Mouse (Mus musculus): ENCODE measurements at regions not wholly inside any gene's neighbourhood (a gene's known extent, or its start where the extent isn't known, plus 50 kb on each side); places are given as distances from the start of the nearest gene placed in this dataset.

- no peaks in the 10 kb centered on the region for H3K36me3 ChIP-seq (ENCODE audit: control insufficient read depth in 1 of 2, insufficient read depth in 2 of 2, low read length in 2 of 2)
- no peak for TF ChIP-seq HCFC1 (IDR thresholded peaks at IDR 0.05; ENCODE audit: low read depth, low read length)
- TF ChIP-seq ETS1 (IDR thresholded peaks at IDR 0.05; ENCODE audit: low read depth, low read length), result no peak
- TF ChIP-seq MYC (IDR thresholded peaks at IDR 0.05; ENCODE audit: low read depth, low read length), result no peak
- no peak for TF ChIP-seq USF2 (IDR thresholded peaks at IDR 0.05; ENCODE audit: borderline replicate concordance in 1 of 2, insufficient read depth in 1 of 2, low read depth in 1 of 2, low read length in 2 of 2)
- no peak for TF ChIP-seq ZC3H11A (IDR thresholded peaks at IDR 0.05; ENCODE audit: low read depth, low read length)
- TF ChIP-seq POLR2A (IDR thresholded peaks at IDR 0.05; ENCODE audit: control insufficient read depth in 1 of 2, insufficient read depth in 1 of 2, low read depth in 1 of 2, low read length in 2 of 2, poor library complexity in 1 of 2), result no peak
- no peak for TF ChIP-seq ELF1 (IDR thresholded peaks at IDR 0.05; ENCODE audit: low read depth, low read length)
- no peak for TF ChIP-seq RAD21 (IDR thresholded peaks at IDR 0.05; ENCODE audit: low read depth, low read length)
- H3K4me3 ChIP-seq (ENCODE audit: control insufficient read depth in 1 of 2, insufficient read depth in 1 of 2, low read depth in 2 of 2, low read length in 2 of 2), result no peak overlapping the region
- H3K27me3 ChIP-seq (ENCODE audit: control insufficient read depth in 1 of 2, insufficient read depth in 2 of 2, low read length in 2 of 2), result no peaks in the 10 kb centered on the region
- no peaks in the 10 kb centered on the region for H3K9me3 ChIP-seq (replicated peaks; ENCODE audit: insufficient read depth, low read length)
- DNase-seq (ENCODE audit: low read depth, low spot score), result no peak
- no peak overlapping the region for H3K9ac ChIP-seq (ENCODE audit: control insufficient read depth, low read depth, low read length, poor library complexity, severe bottlenecking)
- H3K27ac ChIP-seq (ENCODE audit: control insufficient read depth, low read depth, low read length), result no peak overlapping the region
- H3K79me2 ChIP-seq (ENCODE audit: control insufficient read depth, insufficient read depth, low read length, poor library complexity), result no peaks in the 10 kb centered on the region
- no peaks in the 10 kb centered on the region for H3K4me1 ChIP-seq (ENCODE audit: control insufficient read depth in 1 of 2, insufficient read depth in 2 of 2, low read length in 2 of 2)
These were observed 124.9 kb upstream of the Med13l start for GRCm38 (mm10) chr5:118435556-118435950.

- Histone ChIP-seq H3K4me3 (ENCODE audit: control insufficient read depth in 1 of 2, insufficient read depth in 1 of 2, low read depth in 2 of 2, low read length in 2 of 2) (no peak overlapping the region), H3K4me1 (ENCODE audit: control insufficient read depth in 1 of 2, insufficient read depth in 2 of 2, low read length in 2 of 2) (no peaks in the 10 kb centered on the region), H3K9ac (ENCODE audit: control insufficient read depth, low read depth, low read length, poor library complexity, severe bottlenecking) (no peak overlapping the region), H3K9me3 (replicated peaks; ENCODE audit: insufficient read depth, low read length) (no peaks in the 10 kb centered on the region), H3K36me3 (ENCODE audit: control insufficient read depth in 1 of 2, insufficient read depth in 2 of 2, low read length in 2 of 2) (no peaks in the 10 kb centered on the region), H3K79me2 (ENCODE audit: control insufficient read depth, insufficient read depth, low read length, poor library complexity) (no peaks in the 10 kb centered on the region), H3K27me3 (ENCODE audit: control insufficient read depth in 1 of 2, insufficient read depth in 2 of 2, low read length in 2 of 2) (no peaks in the 10 kb centered on the region), H3K27ac (ENCODE audit: control insufficient read depth, low read depth, low read length) (no peak overlapping the region)
- no peak for TF ChIP-seq KAT2A (conservative IDR thresholded peaks at IDR 0.05; ENCODE audit: low read depth, low read length)
- no peak for TF ChIP-seq CHD2 (IDR thresholded peaks at IDR 0.05; ENCODE audit: low read length)
- no peak for TF ChIP-seq GABPA (IDR thresholded peaks at IDR 0.05; ENCODE audit: low read depth, low read length)
- no peak for TF ChIP-seq MYB (IDR thresholded peaks at IDR 0.05; ENCODE audit: low read depth, low read length)
- TF ChIP-seq MAX (IDR thresholded peaks at IDR 0.05; ENCODE audit: low read length), result no peak
- no peak for TF ChIP-seq USF2 (IDR thresholded peaks at IDR 0.05; ENCODE audit: borderline replicate concordance in 1 of 2, insufficient read depth in 1 of 2, low read depth in 1 of 2, low read length in 2 of 2)
- DNase-seq (ENCODE audit: low read depth, low spot score), result no peak
These were observed 124.4 kb upstream of the Med13l start for GRCm38 (mm10) chr5:118436035-118436434.

- H3K36me3 ChIP-seq (ENCODE audit: control insufficient read depth in 1 of 2, insufficient read depth in 2 of 2, low read length in 2 of 2), result no peaks in the 10 kb centered on the region
- no peak overlapping the region for H3K9ac ChIP-seq (ENCODE audit: control insufficient read depth, low read depth, low read length, poor library complexity, severe bottlenecking)
- H3K27me3 ChIP-seq (ENCODE audit: control insufficient read depth in 1 of 2, insufficient read depth in 2 of 2, low read length in 2 of 2), result no peaks in the 10 kb centered on the region
- no peak for TF ChIP-seq MXI1 (IDR thresholded peaks at IDR 0.05; ENCODE audit: low read depth, low read length)
- TF ChIP-seq MAZ (IDR thresholded peaks at IDR 0.05; ENCODE audit: low read depth, low read length), result no peak
- TF ChIP-seq POLR2AphosphoS5 (IDR thresholded peaks at IDR 0.05; ENCODE audit: borderline replicate concordance, low read depth, low read length), result no peak
- TF ChIP-seq USF2 (IDR thresholded peaks at IDR 0.05; ENCODE audit: borderline replicate concordance in 1 of 2, insufficient read depth in 1 of 2, low read depth in 1 of 2, low read length in 2 of 2), result no peak
- TF ChIP-seq EP300 (IDR thresholded peaks at IDR 0.05; ENCODE audit: low read depth in 1 of 2, low read length in 2 of 2), result no peak
- TF ChIP-seq ZC3H11A (IDR thresholded peaks at IDR 0.05; ENCODE audit: low read depth, low read length), result no peak
- no peak for TF ChIP-seq ETS1 (IDR thresholded peaks at IDR 0.05; ENCODE audit: low read depth, low read length)
- TF ChIP-seq POLR2A (IDR thresholded peaks at IDR 0.05; ENCODE audit: control insufficient read depth in 1 of 2, insufficient read depth in 1 of 2, low read depth in 1 of 2, low read length in 2 of 2, poor library complexity in 1 of 2), result no peak
- no peak for TF ChIP-seq TCF12 (IDR thresholded peaks at IDR 0.05; ENCODE audit: low read depth, low read length)
- TF ChIP-seq BHLHE40 (IDR thresholded peaks at IDR 0.05; ENCODE audit: borderline replicate concordance, low read depth, low read length), result no peak
- TF ChIP-seq MAX (IDR thresholded peaks at IDR 0.05; ENCODE audit: low read length), result no peak
- TF ChIP-seq ZNF384 (IDR thresholded peaks at IDR 0.05; ENCODE audit: low read depth, low read length), result no peak
- no peak for TF ChIP-seq ZMIZ1 (IDR thresholded peaks at IDR 0.05; ENCODE audit: low read depth, low read length)
- no peak for TF ChIP-seq RAD21 (IDR thresholded peaks at IDR 0.05; ENCODE audit: low read depth, low read length)
- TF ChIP-seq ELF1 (IDR thresholded peaks at IDR 0.05; ENCODE audit: low read depth, low read length), result no peak
- TF ChIP-seq TBP (IDR thresholded peaks at IDR 0.05; ENCODE audit: low read depth, low read length), result no peak
- TF ChIP-seq MYB (IDR thresholded peaks at IDR 0.05; ENCODE audit: low read depth, low read length), result no peak
- no peak for TF ChIP-seq RCOR1 (IDR thresholded peaks at IDR 0.05; ENCODE audit: low read depth, low read length)
- no peak overlapping the region for H3K27ac ChIP-seq (ENCODE audit: control insufficient read depth, low read depth, low read length)
- no peaks in the 10 kb centered on the region for H3K79me2 ChIP-seq (ENCODE audit: control insufficient read depth, insufficient read depth, low read length, poor library complexity)
- H3K4me1 ChIP-seq (ENCODE audit: control insufficient read depth in 1 of 2, insufficient read depth in 2 of 2, low read length in 2 of 2), result no peaks in the 10 kb centered on the region
- no peak for DNase-seq (ENCODE audit: low read depth, low spot score)
- H3K9me3 ChIP-seq (replicated peaks; ENCODE audit: insufficient read depth, low read length), result no peaks in the 10 kb centered on the region
- no peak overlapping the region for H3K4me3 ChIP-seq (ENCODE audit: control insufficient read depth in 1 of 2, insufficient read depth in 1 of 2, low read depth in 2 of 2, low read length in 2 of 2)
These were observed 123.8 kb upstream of the Med13l start for GRCm38 (mm10) chr5:118436474-118437306.
